Mouse (Mus musculus): ENCODE results near the gene Gm49369.
"Not testable (repeated sequence)": the region's sequence is repeated elsewhere in the genome, so short reads cannot be mapped to it uniquely, and the experiment has no call there.

Gm49369 gene

DNA sequence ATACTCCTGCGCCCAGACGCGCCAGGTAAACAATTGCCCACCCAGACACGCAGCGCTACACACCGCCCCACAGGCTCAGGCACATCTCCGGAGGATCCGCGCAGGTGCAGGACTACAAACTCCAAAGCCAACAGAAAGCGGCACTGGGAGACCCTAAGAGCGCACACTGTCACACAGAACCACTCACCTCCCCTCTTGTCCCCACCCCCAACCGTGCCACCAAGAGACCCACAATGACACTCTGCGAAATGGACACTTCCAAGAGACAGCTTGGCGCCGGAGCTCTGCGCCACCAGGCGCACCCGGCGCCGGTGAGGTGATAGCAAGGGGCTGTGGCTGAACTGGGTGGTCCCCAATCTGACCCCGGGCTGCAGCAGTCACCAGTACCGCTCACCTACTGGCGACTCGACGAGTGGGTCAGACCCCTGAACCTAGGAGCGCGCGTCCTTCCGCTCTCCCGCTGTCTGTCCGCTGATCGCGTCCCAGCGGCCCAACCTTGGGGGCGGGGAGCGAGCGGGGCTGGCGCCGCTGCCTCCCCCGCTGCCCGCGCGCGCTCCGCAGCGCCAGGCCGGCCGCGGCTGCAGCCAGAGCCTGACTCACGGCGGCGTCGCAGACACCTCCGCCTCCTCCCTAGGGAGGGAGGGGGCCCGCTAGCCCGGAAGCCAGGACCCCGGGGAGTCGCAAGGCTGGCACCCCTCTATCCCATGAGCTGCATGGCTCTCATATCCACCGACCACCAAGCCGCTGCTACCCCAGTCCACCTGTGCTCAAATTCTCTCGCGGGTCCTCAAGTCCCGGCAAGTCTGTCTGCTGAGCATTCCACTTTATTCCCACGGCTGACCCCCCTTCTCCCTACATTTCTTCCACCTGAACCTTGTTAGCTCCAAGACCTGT lies 10.5 kb downstream of the Gm49369 start:
- DNase-seq (ENCODE audit: low spot score): no peak

DNA sequence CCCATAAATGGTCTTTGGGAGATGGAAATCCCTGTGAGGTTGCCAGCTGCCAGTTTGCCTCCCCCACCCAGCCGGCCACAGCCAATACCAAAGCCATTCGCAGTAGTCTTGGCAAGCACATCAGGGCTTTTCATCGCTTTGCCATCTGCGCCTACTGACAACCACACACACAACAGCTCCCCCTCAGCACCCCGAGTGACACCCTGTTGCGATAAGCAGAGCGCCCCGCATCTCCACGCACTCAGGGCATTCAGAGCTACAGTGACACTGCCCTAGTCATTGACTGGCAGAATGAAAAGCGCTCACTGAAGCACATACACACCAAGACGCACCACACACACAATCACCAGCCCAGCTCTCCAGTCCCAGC lies 11.1 kb downstream of the Gm49369 start:
- no peak for DNase-seq (ENCODE audit: low spot score)

DNA sequence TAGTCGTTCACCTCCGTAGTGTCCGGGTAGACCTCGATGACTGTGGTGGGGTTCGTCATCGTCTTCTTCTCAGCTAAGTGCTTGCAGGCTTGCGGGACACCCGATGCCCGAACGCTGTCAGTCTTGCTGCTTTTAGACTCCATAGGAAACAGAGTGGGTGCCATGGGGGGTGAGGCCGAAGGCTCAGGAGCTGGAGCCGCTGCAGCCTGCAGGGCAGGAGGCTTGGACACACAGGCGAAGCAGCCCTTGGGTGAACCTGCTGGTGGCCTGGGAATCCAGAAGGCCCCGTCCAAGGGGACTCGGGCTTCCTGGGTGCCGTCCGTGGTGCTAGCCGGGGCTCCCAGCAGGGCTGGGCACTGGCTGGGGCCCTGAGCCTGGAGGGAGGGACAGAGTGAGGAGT lies 11.5 kb downstream of the Gm49369 start:
- DNase-seq (ENCODE audit: low spot score): no peak

DNA sequence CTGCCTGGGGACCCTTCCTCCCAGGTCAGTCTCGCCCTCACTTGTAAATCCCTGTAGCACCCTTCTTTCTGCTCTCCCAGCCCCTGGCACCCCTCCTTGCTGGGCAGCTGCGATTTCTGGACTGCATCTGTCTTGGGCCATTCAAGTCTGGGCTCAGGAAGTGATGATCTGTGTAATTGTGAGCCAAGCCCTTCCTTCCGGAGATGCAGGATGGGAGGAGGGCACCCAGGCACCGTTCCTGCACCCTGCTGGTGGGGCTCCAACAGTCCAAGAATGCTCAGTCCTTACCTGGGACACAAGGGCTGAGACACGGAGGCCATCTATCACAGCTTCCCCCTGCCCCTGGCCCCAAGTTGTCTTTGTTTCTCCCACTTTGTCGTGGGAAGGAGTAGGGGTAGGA lies 12.6 kb downstream of the Gm49369 start:
- no peak for DNase-seq (ENCODE audit: low spot score)

DNA sequence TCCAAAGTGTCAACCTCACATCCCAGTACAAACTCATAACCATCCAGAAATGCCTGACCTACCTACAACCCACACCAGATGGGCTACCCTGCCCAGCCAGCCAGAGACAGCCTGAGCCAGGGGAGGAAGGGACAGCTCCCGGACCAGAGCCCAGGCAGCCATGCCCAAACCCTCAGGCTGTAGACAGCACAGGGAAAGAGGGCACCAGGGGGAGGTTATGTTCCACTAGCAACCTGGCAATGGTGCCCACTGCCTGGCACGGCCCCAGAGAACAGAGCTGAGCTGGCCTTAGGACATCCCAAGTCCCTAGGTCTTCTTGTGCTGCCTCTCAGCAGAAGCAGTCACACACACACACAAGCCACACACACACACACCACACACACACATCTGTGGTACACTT lies 13.6 kb downstream of the Gm49369 start:
- DNase-seq (ENCODE audit: low spot score): no peak

DNA sequence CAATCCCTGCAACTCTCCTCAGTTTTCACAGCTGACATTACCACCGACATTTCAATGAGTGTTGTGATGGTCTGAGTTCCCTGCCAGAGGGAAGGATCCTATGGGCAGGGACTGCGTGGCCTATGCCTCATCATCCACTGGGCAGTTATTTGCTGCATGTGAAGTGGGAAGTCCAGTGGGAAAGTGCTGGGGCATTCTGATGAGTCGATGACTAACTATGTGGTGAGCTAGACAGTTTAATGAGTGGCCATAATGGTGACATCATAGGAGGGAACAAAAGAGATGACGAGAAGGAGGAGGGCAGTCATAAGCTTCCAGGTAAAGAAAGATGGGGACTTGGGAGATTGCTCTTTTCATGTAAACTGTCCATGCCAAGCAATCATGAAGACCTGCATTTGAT lies 19.4 kb downstream of the Gm49369 start:
- no peak for DNase-seq (ENCODE audit: low spot score)

DNA sequence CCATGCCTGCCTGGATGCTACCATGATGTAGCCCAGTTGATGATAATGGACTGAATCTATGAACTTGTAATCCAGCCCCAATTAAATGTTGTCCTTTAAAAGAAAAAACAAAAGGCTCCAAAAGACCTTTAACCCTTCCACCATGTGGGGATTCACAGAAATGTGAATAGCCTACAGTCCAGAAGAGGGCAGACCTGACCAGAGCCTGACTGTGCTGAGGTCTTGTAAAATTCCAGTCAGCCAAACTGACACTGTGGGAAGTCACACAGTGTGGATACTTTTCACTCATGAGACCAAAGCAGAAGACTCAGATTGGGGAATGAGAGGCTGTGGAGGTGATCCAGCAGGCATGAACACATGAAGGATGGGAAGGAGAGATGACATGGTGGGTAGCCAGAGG lies 21.7 kb downstream of the Gm49369 start:
- no peak for DNase-seq (ENCODE audit: low spot score)

DNA sequence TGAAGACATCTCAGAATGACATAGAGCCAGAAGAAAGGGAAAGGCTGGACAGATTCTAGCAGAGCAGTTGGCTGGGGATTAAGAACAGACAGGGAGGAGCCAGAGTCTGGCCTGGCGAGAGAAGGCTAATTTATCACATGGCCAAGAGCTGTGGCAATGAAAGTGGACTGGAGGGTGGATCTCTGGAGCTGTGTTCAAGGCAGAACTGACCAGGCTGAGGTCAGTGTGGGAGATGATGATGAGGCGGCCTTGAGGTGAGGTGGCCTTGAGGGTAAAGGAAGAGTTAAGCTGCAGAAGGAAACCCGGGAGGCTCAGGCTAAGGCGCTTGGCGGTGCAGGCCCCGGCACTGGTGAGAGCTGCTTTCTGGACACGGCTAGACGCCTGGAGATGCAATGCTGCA lies 23.3 kb downstream of the Gm49369 start:
- no peak for DNase-seq (ENCODE audit: low spot score)

DNA sequence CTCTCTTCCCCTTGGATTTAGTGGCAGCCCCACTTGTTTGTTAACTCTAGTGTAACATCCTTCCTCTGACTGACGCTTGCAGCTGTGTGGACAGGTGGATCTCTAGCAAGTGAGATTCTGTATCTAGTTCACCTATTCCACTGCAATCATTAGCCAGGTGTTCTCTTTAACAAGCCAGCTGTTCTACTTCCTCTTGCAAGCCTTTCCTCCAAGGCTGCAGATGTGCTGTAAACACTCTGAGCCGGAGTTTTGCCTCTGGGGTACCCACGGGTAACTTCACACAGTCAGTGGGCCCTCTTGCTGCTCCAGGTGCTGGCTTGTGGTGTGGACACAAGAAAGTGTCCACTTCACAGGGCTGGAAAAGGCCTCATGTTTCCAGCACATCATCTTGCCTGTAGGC lies 24.9 kb downstream of the Gm49369 start:
- no peak for DNase-seq (ENCODE audit: low spot score)

DNA sequence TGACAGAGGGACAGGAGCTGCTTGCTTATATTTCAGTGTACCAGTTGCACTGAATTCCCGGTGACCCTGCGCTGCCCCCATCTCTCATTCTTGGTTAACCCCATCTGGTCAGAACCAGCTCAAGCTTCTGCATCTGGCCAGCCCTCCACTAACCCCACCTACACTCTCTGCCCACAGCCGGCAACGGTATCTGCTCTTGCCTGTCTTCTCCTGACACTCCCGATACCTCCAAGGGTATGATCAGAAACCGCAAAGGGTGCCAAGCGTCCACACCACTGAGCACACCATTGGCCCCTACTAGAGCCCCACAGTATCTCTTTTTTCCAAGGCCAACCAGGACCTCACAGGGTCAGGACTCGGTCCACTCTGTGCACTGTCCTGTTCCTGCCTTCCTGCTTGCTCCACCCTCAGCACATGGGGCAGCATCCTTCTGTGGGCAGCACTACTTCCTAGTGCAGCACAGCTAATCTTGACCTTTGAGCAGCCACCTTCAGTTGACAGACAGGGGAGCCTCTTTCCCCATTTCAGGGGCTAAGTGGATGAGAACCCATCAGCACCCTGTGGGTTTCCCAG lies 27.7 kb downstream of the Gm49369 start:
- no peak for DNase-seq (ENCODE audit: low spot score)

DNA sequence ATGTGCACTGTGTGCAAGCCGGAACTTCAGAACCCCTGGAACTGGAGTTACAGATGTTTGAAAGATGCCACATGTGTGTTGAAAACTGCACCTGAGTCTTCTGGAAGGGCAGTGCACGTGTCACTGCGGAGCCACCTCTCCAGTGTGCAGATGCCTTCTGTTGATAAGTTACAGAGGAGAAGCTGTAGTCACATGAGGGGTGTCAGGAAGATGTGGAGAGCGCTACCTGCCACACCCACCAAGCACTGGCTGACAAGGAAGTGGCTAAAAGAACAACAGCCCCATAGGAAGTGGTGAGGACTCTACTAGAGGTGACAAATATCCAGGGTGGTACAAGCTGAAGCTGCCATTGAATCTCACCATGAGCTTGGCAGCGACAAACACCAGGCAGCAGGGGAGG lies 28.6 kb downstream of the Gm49369 start:
- no peak for DNase-seq (ENCODE audit: low spot score)

DNA sequence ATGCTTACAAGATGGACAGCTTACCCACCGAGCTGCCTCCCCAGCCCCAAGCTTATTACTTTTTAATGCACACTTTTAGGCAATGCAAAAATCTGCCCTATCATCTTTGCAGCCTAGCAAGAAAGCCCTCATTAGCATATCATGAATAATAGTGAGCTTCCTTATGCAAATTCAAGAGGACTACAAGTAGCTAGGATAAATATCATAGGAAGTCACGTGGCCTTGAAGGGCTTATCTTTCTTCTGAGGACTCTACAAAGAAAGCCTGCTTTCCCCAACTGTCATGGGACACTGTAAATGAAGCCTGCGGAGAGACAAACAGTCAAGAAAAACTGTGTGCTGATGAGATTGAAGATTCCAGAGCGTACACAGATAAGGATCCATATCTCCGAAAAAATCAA lies 30.9 kb downstream of the Gm49369 start:
- DNase-seq (ENCODE audit: low spot score): no peak

DNA sequence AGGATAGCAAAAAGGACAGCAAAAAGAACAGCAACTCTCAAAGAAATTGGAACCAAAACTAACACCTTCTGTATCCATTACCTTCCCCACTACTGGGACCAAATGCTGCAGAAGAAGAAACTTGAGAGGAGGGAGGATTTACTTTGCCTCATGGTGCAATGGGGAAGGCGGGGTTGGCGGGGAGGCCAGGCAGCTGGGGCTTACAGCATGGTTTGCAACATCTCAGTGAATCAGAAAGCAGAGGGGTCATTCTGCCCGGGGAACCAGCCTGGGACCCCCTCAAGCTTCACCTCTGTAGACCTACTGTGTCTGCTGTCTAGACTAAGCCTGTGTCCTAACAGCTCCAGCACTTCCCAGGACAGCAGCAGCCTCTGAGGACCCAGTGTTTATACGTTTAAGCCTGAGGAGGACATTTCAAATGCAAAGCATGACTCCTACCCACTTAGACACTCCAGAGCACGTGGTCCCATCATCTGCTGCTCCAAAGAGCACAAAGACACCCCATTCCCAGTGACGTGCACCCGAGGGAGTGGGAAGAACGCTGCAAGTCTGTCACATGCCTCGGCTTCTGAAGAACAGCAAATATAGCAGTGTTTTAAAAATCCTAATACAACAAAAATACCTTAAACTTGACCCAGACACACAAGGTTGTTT lies 33.0 kb downstream of the Gm49369 start:
- no peak for DNase-seq (ENCODE audit: low spot score)

DNA sequence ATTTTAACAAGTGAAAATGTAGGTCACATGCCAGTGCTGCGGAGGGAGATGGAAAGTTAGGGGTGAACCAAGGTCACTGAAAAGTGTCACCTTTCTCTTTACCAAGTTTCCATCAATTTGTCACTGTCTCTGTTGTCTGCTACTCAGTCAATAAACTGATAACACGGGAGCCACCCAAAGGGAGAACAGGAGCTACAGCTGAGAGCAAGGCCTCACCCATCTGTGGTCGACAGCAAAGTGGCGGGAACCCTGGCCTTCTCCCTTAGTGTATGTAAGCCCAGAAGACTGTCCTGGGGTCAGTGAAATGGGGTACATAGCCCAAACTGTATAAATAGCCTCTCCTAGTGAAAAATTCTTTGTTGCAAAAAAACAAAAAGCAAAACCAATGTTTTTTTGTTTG lies 34.9 kb downstream of the Gm49369 start:
- DNase-seq (ENCODE audit: low spot score): no peak

DNA sequence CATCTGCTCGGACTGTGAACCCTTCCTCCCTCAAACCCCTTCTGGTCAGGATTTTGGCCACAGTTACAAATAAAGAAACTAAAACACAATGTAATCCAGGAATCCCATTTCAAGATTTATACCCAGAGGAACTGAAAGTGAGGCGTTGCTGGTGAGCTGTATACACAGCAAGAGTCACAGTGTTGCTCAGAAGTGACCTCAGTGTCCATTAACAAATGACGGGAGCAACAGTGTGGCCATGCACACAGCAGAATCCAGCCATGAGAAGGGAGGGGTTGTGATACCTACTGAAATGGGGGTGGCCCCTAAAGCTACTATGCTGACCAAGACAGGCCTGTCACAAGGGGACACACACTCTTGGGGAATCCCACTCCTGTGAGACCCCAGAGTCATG lies 40.2 kb downstream of the Gm49369 start:
- DNase-seq (ENCODE audit: low spot score): no peak

DNA sequence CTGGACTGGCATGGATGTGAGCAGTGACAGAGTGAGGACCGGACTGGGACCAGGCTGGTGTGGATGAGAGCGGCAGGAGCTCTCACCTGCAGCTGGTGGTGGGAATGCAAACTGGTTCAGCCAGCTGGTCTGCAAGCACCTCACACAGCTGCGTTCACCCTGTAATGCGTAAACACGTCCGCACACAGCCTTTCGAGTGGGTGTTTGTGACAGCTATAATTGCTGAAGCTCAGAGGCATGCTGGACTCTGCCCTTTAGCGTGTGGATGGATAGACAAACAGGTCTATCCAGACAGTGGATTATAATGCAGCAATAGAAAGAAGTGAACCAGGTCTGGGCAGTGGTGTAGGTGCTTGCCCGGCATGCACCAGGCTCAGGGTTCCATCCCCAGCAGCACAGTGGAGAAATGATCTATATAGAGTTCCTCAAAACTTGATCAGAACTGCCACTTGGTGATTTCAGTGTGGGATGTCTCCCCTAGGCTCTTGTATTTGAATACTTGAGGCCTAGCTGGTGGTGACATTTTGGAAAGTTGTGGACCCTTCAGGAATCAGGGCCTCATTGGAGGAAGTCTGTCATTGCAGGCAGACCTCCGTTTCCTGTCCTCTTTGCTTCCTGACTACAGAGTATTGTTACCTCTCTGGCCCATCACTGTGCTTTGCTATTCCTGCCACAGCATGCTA lies 40.8 kb downstream of the Gm49369 start:
- DNase-seq (ENCODE audit: low spot score): no peak

DNA sequence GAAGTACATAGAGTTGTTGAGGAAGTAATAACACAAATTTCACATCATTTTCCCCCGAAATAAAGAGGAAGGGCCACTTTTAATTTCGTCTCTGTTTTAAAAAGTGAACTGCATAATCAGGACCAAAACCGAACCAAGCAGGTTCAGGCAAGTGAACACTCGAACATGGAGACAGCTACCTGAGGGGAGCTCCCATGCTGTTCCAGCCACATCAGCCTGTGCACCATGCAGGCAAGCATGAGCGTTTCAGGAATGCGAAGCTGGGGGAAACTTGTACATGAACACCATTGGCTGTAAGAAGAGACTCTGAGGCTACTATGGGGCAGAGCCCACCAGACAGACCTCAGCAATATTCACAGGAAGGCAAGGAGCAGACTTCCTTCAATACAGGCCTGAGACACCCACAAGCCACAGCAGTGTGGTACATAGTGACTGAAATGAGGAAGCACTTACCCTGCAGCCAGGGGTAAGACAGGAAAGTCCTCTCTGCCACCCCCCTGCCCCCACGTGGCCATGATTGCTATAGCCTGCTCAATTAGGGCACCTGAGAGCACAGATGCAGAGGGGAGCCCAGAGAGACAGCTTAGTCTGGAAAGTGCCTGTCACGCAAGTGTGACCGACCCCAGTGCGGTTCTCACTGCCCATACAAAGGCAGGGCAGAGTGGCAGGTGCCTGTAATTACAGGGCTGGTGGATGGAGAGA lies 42.0 kb downstream of the Gm49369 start:
- DNase-seq (ENCODE audit: low spot score): no peak

DNA sequence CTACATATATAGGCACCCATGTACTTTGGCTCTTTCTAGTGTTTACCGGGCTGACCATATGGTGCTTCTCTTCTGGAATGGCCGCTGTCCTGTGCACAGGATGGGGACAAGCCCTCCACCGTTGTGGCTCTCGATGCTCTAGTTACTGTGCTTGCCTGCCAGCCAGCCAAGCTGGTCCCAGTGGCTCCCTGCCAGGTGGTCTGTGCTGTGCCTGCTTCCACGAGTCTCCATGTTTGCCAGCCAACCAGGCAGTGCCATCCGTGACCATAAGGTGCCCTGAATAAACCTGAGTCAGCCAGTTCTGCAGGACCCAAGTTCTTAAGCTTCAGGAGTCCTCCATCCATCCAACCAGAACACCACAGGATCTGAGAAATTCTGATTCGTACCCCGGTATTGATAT lies 47.3 kb downstream of the Gm49369 start:
- DNase-seq (ENCODE audit: low spot score): no peak

DNA sequence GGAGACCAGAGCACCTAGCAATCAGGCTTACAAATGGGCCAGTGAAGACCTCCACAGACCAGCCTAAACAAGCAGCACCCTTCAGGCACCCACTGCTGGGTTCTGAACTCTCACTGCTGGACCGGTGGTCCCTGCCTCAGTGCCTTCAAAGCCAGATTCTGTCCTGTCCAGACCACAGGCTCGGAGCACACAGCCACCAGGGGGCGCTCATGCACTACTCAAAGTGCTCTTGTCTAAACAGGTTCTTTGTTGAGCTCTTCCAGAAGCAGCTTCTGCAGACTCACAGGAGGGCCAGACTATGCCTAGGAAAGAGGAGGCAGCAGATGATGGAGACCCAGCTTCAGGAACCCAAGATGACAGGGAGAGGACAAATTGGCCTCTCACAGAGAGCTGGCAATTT lies 48.2 kb downstream of the Gm49369 start:
- peak; percentile 97 for DNase-seq (ENCODE audit: low spot score)

DNA sequence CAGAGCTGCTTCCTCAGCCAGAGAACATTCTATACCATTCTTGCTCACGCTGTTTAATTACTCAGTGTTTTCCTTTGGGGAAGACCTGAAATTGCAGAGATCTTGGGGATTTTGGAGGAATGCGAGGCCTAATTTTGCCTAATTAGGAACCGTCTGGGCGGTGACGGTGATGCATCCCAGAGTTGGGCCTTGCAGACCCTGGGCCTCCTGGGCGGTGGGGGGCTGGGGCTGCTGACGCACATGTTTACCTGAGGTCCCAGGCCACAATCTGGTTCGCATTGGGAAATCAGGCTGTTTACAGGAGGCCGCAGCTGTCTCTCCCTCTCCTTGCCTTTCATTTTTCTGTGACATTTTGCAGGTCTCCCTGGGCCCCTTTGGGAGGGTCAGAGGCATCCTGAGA lies 49.7 kb downstream of the Gm49369 start:
- DNase-seq (ENCODE audit: low spot score): not testable (repeated sequence)

DNA sequence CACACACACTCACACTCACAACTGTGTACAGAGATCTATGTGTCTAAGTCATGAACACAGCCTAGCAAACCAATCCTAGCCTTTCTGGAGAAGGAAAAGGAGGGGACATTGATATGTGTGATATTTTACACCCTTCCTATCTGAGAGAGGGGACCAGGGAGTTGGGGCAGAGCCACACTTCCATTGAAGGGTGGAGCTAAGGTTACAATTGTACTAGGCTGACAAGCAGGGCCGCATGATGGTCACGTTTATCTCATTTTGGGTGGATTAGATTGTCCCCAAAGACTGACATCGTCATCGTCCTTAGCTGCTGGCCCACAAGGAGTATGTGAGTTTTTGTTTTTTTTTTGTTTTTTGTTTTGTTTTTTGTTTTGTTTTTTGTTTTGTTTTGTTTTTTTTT lies 51.2 kb downstream of the Gm49369 start:
- no peak for DNase-seq (ENCODE audit: low spot score)

DNA sequence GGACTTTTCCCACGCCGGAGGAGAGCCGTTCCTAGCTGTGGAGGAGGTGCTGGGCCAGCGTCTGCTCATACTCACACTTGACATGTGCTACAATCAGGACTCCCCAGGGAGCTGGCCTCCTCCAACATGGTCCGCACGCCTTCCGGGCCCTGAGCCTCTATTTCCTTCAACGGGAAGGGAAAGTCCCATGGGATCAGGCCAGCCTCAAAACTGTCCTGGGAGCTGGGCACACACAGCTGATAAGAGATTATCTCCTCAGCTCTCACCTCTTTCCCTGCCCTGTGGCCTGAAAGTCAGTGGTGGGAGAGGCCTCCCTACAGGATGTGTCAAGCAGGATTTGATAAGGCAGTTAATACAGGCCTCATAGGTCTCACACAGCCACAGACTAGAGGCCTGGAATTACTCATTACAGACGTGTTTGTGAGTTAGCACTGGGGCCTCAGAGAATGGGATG lies 52.2 kb downstream of the Gm49369 start:
- peak; percentile 33 for DNase-seq (ENCODE audit: low spot score)

All from embryo, embryonic 10.5 days (tissue).